Mouse (Mus musculus): ENCODE data around the gene Emg1.
A peak's percentile ranks its signal among the peaks of the same experiment; 100 is the strongest.
"Not testable (repeated sequence)": the region's sequence is repeated elsewhere in the genome, so short reads cannot be mapped to it uniquely, and the experiment has no call there.

Gene Emg1

DNA sequence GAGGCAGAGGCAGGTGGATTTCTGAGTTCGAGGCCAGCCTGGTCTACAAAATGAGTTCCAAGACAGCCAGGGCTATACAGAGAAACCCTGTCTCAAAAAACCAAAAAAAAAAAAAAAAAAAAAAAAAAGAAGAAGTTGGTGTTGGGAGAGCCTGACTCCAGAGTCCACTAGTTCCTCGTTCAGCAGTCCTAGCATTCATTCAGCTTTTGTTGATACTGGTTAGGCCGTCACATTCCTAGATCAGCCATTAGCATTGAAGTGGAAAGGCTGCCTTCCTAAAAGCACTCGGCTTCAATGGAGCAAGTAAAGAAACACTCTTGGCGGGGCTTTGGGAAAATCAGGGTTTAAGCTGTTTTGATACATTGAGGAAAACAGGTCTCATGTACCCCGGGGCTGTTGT lies 29.7 kb downstream of the Emg1 start:
- DNase-seq (ENCODE audit: low read depth, low spot score) = not testable (repeated sequence)

GRCm38 (mm10) chr6:124679486-124679885 lies 32.5 kb downstream of the Emg1 start:
- DNase-seq (ENCODE audit: low read depth, low spot score) = no peak

DNA sequence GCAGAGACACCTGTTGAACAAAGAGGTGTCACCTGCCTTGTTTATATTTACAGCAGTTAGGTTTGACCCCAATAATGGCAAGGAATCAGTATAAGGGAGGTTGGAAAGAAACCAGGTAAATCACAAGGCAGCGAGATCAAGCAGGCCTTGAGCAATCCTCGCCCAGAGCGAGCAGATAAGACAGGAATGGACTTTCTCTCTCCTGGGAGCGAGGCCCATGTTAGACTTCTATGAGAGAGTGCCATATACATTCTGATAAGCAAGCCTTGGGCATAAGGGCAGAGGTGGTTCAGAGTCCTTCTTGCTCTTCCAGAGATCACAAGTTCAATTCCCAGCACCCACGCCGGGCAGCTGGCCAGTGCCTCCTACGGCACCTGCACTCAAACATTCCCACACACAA lies 33.2 kb downstream of the Emg1 start:
- no peak for DNase-seq (ENCODE audit: low read depth, low spot score)

GRCm38 (mm10) chr6:124676171-124676570 lies 35.8 kb downstream of the Emg1 start:
- no peak for DNase-seq (ENCODE audit: low read depth, low spot score)

DNA sequence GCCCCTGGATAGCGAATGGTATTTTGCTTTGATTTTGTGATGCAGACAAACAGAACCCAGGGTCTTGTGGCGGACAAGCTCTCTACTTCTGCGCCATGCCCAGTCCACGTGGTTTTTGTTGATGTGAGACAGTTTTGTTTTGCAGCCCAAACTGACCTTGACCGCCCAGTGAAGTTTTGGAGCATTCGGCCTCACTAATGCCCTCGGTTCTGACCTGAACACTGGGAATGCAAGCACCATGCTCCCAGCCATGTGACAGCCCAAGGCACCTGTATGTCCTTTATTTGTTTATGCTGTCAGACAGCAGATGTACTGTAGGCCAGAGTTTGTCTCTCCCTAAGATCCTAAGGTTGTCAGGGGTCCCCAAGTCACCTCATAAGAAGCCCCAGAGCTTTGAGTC lies 37.4 kb downstream of the Emg1 start:
- DNase-seq (ENCODE audit: low read depth, low spot score) = no peak

DNA sequence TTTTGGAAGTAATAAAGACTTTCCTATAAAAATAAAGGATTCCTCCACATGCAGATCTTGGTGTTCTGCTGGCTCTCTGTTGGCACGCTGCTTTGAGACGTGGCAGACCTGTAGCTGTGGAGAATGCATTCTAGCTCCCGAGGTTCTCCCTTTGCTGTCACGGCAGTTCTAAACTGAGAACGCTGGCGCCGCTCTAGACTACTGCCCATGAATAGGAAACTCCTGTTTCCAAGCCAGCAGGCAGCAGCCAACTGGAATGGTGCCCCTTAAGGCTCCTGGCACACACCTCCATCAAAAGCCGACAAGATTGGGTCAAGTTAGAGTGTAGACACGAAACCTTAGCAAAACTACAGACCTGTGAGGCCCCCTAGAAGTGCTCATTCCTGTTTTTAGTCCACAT lies 38.4 kb downstream of the Emg1 start:
- DNase-seq (ENCODE audit: low read depth, low spot score) = no peak

- peak; percentile 26 for DNase-seq (ENCODE audit: low read depth, low spot score)
Measured at GRCm38 (mm10) chr6:124672100-124672499, 39.9 kb downstream of the Emg1 start.

DNA sequence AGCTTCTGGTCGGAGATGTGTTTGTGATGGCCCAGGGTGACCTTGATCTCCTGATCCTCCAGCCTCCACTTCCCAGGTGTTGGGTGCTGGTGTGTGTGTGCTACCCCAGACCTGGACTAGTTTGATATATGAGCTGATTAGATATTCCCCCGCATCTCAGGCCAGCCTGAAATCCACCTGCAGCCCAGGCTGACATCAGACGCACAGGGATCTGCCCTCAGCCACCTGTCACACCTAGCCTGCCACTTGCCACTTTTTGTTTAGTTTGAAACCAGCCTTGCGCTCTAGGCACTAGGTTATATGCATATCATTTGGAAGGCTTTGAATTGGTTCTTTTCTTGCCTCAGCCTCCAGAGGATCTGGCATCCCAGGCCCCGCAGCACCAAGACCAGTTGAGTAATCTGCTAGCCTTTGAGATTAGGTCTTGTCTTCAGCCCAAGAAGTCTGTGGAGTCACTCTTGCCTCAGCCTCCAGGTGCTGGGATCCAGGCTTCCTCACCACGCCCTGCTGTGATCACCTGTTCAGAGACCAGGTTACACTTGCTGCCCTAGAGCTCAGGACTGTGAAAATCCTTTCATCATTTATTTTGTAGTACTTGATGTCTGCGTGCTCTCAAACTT lies 41.6 kb downstream of the Emg1 start:
- DNase-seq (ENCODE audit: low read depth, low spot score) = no peak

- no peak for DNase-seq (ENCODE audit: low read depth, low spot score)
Measured at GRCm38 (mm10) chr6:124669234-124669859, 42.6 kb downstream of the Emg1 start.

DNA sequence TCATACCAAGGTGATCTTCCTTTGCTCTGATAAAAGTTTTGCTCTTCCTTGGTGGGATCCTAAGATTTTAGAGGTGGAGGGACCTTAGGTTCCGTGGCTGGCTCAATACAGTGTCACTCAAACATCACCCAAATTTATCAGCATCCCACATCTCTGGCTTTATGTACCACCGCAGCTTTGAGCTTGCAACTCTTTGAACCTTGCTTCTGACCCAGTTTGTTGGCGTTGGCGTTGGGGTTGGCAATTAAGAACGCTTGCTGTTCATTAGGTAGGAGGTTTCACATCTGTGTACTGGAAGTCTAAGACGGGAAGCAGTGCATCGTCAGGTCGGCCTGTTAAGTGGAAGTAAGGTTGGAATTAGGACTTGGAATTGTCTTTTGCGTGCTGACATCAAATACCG lies 47.0 kb downstream of the Emg1 start:
- no peak for DNase-seq (ENCODE audit: low read depth, low spot score)

DNA sequence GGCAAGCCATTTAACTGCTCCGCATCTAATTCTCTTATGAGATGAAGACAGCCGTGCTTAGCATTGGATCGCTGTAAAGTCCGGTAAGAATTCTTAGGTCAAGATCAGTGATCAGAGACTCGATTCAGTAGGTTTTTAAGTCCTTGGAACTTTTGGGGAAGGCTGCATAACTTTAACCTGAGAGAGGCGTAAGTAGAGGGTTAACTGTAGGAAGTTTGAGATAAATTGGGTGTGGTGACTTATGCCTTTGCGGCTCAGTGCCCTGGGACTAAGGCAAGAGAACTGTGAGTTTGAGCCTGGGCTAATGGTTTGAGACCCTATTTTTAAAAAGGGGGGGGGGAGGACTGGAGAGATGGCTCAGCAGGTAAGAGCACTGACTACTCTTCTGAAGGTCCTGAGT lies 47.7 kb downstream of the Emg1 start:
- no peak for DNase-seq (ENCODE audit: low read depth, low spot score)

DNA sequence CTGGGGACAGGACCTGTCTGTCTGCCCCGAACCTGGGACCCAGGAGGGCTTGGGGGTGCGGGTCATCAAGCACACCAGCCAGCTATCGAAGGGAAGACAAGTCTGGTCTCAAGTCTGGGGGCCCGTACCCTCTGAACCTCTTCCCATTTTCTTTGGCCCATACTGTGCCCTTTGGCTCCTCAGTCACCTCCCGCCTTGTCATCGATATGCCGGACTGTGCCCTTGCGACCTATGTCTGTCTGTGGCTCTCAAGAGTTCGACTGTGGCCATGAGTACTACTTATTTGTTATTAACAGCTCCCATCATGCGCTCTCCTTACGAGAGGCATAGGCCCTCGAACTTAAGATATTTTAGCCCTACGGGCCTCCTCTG lies 48.6 kb downstream of the Emg1 start:
- no peak for DNase-seq (ENCODE audit: low read depth, low spot score)

DNA sequence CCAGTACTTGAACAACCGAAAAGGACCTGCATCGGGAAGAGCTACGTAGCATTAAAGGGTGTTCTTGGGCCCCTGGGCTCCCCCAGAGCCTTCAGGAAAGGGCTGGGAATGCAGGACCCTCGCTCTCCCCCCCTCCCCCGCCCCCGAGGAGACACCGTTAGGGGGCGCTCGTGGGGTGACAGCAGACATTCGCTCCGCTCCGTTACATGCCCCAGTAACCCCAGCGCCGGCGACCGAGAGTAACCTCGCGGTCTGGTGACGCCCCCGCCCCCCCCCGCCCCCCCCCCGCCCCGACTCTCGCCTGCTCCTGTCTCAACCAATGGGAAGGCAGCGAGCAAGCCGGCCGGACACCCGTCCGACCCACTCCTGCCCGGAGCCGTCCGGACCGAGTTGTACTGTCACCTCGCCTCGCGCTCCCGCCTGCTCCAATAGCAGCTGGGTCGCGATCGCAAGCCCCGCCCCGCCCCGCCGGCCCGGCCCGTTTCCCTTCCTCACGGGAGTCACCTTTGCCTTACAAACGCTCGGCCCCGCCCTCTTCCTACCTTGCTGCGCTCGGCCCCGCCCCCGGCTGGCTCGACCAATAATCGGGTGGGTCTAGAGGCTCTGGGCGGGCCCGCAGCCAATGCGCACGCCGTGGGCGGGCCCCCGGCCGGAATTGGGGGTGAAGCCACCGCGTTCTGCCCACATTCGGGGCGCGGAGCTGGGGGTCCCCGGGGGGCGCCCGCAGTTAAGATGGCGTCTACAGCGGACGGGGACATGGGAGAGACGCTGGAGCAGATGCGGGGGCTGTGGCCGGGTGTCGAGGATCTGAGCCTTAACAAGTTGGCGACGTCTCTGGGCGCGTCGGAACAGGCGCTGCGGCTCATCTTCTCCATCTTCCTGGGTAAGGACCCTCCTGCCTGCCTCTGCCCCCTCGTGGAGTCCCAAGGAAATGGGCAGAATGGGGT lies 49.2 kb downstream of the Emg1 start, which contains the start of gene Lpcat3:
Gene Lpcat3 (plus strand): TSS at position 551 of the 947 bp plus-strand sequence.
- peak; percentile 99 for DNase-seq (ENCODE audit: low read depth, low spot score)

DNA sequence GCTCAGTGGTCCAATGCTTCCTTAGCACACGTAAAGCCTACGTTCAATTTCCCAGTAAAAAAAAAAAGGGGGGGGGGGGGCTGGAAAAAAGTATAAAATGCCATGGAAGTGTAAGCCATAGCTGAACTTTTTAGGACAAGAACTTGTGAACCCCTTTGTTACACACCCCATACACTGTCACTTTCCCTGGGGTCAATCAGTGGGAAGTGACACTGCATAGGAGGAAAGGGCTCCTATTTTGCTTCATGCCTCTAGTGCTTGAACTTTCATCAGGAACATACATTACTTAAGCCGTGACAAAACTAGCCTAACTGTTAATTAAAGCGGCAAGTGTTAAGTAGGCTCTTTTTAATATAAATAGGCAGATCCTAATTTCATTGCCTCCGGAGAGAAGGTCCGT lies 50.0 kb downstream of the Emg1 start:
- DNase-seq (ENCODE audit: low read depth, low spot score) = no peak

DNA sequence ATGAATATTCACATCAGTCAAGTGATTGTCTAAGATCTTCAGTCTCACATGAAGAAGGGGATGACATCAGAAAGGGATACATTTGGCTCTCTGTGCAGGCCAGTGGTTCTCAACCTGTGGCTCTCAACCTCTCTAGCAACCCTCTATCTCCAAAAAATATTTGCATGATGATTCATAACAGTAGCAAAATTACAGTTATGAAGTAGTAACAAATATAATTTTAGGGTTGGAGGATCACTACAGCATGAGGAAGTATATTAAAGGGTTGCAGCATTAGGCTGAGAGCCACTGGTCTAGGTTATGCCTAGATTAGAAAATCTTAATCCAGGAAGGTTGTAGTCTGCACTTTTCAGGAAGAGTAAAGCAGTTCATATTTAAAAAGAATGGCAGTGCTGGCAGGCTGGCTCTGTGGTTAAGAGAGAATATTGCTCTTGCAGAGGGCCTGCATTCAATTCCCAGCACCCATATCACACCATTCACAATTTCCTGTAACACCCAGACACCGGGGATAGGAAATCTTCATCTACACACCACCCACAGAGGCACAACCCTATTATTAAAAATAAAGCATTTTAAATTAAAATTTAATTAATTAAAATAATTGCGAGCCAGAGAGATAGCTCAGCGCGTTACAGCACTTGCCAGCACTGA lies 50.7 kb downstream of the Emg1 start:
- DNase-seq (ENCODE audit: low read depth, low spot score) = no peak

- no peak for DNase-seq (ENCODE audit: low read depth, low spot score)
Measured at GRCm38 (mm10) chr6:124658067-124658466, 53.9 kb downstream of the Emg1 start.

- no peak for DNase-seq (ENCODE audit: low read depth, low spot score)
Measured at GRCm38 (mm10) chr6:124655893-124656292, 56.1 kb downstream of the Emg1 start.
